Mouse (Mus musculus) neural tube, embryonic 11.5 days (tissue): Measurements from ENCODE around the gene Galns. TPM values are rescaled to one million over a fixed set of nuclear protein-coding genes. Genes with fewer than 3 reads are reported as not detected.

ENCODE experiments used
- ATAC-seq: fragments of 200-750 bp; cut with Nextera tagmentation; 2 replicates; pipeline ENCODE4 v1.8.0; 2017; ENCODE audit warnings: moderate number of reproducible peaks, mild to moderate bottlenecking, moderate TSS enrichment, moderate library complexity; ENCODE audit not compliant: insufficient read depth, low FRiP score, low TSS enrichment
- DNase-seq: peaks from one replicate; pipeline ENCODE4 v3.0.0-alpha.2; 2015; ENCODE audit warnings: low spot score
- H3K27ac ChIP-seq: fragments of 300-500 bp; sonication (generic); 2 replicates; pipeline ENCODE4 v1.5.1; 2014; ENCODE audit warnings: low read depth, mild to moderate bottlenecking, low read length
- H3K27me3 ChIP-seq: fragments of 300-500 bp; sonication (generic); 2 replicates; pipeline ENCODE4 v1.6.1; 2014; ENCODE audit warnings: mild to moderate bottlenecking, low read length, mixed read lengths; ENCODE audit not compliant: control insufficient read depth, insufficient read depth
- H3K36me3 ChIP-seq: fragments of 300-500 bp; sonication (generic); 2 replicates; pipeline ENCODE4 v1.6.1; 2014; ENCODE audit warnings: mild to moderate bottlenecking, low read length, moderate library complexity, mixed read lengths; ENCODE audit not compliant: control insufficient read depth, insufficient read depth
- H3K4me1 ChIP-seq: fragments of 300-500 bp; sonication (generic); 2 replicates; pipeline ENCODE4 v1.6.1; 2014; ENCODE audit warnings: low read length, mixed read lengths; ENCODE audit not compliant: control insufficient read depth, insufficient read depth
- H3K4me2 ChIP-seq: fragments of 300-500 bp; sonication (generic); 2 replicates; pipeline ENCODE4 v1.6.1; 2014; ENCODE audit warnings: low read depth, mild to moderate bottlenecking, moderate library complexity
- H3K4me3 ChIP-seq: fragments of 300-500 bp; sonication (generic); 2 replicates; pipeline ENCODE4 v1.5.1; 2014; ENCODE audit warnings: low read depth, low read length
- H3K9ac ChIP-seq: fragments of 300-500 bp; sonication (generic); 2 replicates; pipeline ENCODE4 v1.6.1; 2014; ENCODE audit warnings: mild to moderate bottlenecking, low read length
- H3K9me3 ChIP-seq: fragments of 300-500 bp; sonication (generic); 2 replicates; pipeline ENCODE4 v1.6.1; 2016; ENCODE audit warnings: low read length; ENCODE audit not compliant: control insufficient read depth
- WGBS: fragments of 180-500 bp; shearing (Covaris S2); extraction: QIAGEN DNeasy Blood & Tissue Kit; methylation state at CpG from one replicate; pipeline ENCODE4 v1.1.7; 2014; 5-methylcytosine and 5-hydroxymethylcytosine counted together
- polyA plus RNA-seq: library from polyadenylated mRNA; unstranded; fragments of >200 nt; fragmentation: Nextera tagmentation; extraction: Ambion mirVana; gene quantifications from 2 replicates; pipeline ENCODE4 v1.2.1, GENCODE M21; 2014

Galns gene
- polyA plus RNA-seq, 1 experiment from 2014 or later = 6.6 TPM

DNA sequence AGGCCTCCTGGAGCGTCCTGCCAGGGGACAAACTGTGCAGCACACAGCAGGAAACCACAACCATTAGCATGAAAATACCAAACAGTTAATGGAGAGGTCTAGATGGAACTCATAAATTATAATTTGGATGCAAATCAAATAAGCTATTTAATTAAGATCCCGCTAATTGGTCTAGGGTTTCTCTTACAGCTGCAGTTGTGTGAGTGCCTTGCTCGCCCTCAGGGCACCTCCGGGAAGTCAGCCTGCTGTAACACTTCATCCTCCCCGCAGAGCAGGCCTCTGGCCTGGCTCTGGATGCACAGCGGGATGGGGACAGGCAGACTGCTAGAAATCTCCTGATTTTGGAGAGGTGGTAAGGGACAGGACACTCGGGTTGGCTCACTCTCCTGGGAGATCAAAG, 25.1 kb downstream of the Galns start:
- no peaks in the 10 kb centered on the region for H3K9me3 ChIP-seq
- no peaks in the 10 kb centered on the region for H3K36me3 ChIP-seq
- H3K4me2 ChIP-seq = no peak overlapping the region
- no peaks in the 10 kb centered on the region for H3K27me3 ChIP-seq
- H3K4me3 ChIP-seq = no peak overlapping the region
- DNase-seq = no peak
- no peaks in the 10 kb centered on the region for H3K4me1 ChIP-seq
- WGBS = 62% methylated on average over 7 of the region's 7 CpGs
- no peak for ATAC-seq
- H3K9ac ChIP-seq = no peak overlapping the region
- no peak overlapping the region for H3K27ac ChIP-seq

DNA sequence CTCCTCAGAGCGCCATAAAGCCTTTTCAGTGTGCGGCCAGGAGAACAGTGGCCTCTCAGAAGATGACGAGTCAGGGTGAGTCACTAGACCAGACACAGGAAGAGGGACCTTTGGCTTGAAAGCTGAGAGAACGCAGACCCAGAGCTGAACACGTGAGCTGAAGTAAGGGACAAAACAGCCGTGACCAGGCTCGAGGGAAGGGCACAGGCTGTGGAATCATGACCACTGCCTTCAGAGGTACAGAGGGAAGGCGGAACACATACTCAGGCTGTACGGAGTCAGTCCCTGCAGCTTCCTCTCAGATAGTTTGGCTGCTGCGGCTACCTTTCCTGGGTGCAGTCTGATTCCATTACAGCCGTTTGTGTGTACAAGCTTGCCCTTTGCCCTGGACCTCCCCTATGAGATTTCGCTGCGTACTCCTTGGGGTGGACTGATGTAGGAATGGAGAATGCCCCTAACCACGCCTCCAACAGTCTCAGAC, 25.8 kb downstream of the Galns start:
- 72% methylated on average over 14 of the region's 14 CpGs for WGBS
- Histone ChIP-seq H3K4me3 (no peak overlapping the region), H3K27me3 (no peaks in the 10 kb centered on the region), H3K4me1 (no peaks in the 10 kb centered on the region), H3K27ac (no peak overlapping the region), H3K36me3 (no peaks in the 10 kb centered on the region), H3K9me3 (no peaks in the 10 kb centered on the region), H3K9ac (no peak overlapping the region), H3K4me2 (no peak overlapping the region)
- DNase-seq = no peak
- no peak for ATAC-seq

DNA sequence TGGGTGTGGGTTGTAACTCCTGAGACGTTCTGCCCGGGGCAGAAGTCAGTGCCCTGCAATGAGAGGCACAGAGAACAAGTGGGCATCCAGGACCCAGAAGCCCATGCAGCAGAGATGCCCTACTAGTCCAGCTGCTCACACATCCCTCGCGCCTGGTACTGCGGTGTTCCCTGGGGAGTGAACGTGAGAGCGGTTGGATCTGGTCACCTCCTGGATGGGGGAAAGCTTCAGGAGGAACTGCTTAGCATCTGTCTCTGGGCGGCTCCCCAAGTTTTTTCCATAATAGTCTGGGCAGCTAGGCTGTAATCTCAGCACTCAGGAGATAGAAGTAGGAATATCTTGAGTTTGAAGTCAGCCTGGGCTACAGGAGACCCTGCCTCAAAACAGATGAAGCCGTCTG, 26.3 kb downstream of the Galns start:
- Histone ChIP-seq H3K27ac (no peak overlapping the region), H3K9ac (no peak overlapping the region), H3K27me3 (no peaks in the 10 kb centered on the region), H3K4me3 (no peak overlapping the region), H3K36me3 (no peaks in the 10 kb centered on the region), H3K9me3 (no peaks in the 10 kb centered on the region), H3K4me2 (no peak overlapping the region), H3K4me1 (no peaks in the 10 kb centered on the region)
- ATAC-seq = no peak
- WGBS = 80% methylated on average over 9 of the region's 9 CpGs
- DNase-seq = no peak

DNA sequence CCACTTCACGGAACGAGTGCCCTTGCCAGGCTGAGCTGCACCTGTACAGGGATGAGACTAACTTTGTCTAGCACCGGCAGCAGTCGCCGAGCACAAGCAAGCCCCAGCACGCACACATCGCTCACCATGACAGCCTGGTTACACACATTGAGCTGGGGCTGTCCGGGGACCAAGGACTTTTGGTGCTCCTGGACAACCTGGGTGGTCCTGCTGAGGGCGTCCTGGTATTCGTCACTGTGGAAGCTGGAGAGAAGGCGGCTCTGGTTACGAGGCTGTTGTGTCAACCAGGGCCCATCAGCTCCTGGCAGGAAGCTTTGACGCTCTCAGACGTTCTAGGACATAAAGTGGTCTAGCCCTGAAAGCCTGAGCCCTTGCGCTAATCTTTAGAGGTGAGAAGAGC, 30.3 kb downstream of the Galns start:
- WGBS = 57% methylated on average over 13 of the region's 15 CpGs
- Histone ChIP-seq H3K4me2 (no peak overlapping the region), H3K9ac (no peak overlapping the region), H3K27ac (no peak overlapping the region), H3K4me3 (no peak overlapping the region), H3K9me3 (no peaks in the 10 kb centered on the region), H3K27me3 (no peaks in the 10 kb centered on the region), H3K4me1 (peaks cover 11% of the 10 kb centered on the region), H3K36me3 (no peaks in the 10 kb centered on the region)
- ATAC-seq (no peak), DNase-seq (no peak)

DNA sequence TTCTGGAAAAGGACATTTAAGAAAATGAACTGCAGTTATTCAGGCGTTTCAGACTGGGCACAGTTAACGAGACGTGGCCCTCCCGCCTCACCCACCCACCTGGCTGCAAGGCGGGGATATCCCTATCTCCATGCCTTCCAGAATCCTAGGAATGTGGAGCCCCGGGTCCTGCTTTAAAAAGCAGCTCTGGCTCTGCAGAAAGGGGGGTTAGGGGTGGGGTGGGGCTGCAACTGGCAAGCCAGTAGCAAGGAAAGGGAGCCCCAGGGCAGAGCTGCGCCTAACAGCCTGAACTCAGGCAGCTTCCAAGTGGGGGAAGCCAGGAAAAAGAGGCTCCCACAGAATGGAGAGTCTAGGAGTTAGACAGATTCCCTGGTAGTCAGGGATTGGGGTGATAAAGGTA, 32.1 kb downstream of the Galns start:
- no peaks in the 10 kb centered on the region for H3K9me3 ChIP-seq
- no peak for DNase-seq
- H3K9ac ChIP-seq = no peak overlapping the region
- H3K4me1 ChIP-seq = peaks cover 20% of the 10 kb centered on the region
- no peak overlapping the region for H3K27ac ChIP-seq
- no peaks in the 10 kb centered on the region for H3K36me3 ChIP-seq
- no peak overlapping the region for H3K4me2 ChIP-seq
- H3K4me3 ChIP-seq = no peak overlapping the region
- no peaks in the 10 kb centered on the region for H3K27me3 ChIP-seq
- ATAC-seq = no peak
- WGBS = 25% methylated on average over 7 of the region's 7 CpGs

DNA sequence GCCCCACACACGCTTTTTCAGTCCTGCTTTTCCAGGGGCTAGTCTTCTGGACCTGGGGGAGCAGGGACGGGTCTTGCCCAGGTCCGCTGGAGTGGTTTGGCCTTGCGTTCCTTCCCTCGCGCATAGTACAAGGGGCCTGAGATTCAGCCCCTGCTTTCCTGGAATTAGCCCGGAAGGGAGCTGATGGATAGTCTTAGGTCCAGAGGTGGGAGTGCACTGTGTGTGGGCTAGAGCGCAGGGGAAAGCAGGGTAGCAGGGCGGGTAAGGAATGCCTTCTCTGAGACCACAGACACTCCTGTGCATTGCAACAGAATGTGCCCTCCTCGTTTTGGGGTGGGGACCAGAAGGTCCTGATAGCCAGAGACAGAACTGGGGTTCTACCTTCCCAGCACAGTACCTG, 34.1 kb downstream of the Galns start:
- peak overlapping the region; percentile 64; the same call in 1 of the 2 replicates for H3K4me3 ChIP-seq
- ATAC-seq (peak; percentile 10; the same call in 1 of the 2 replicates), DNase-seq (no peak)
- H3K4me1 ChIP-seq = peaks cover 20% of the 10 kb centered on the region
- peak overlapping the region; percentile 92 for H3K4me2 ChIP-seq
- 41% methylated on average over 10 of the region's 10 CpGs for WGBS
- H3K9ac ChIP-seq = peak overlapping the region; percentile 14; the same call in 1 of the 2 replicates
- H3K36me3 ChIP-seq = peaks cover 5% of the 10 kb centered on the region
- H3K9me3 ChIP-seq = no peaks in the 10 kb centered on the region
- no peak overlapping the region for H3K27ac ChIP-seq
- H3K27me3 ChIP-seq = no peaks in the 10 kb centered on the region

DNA sequence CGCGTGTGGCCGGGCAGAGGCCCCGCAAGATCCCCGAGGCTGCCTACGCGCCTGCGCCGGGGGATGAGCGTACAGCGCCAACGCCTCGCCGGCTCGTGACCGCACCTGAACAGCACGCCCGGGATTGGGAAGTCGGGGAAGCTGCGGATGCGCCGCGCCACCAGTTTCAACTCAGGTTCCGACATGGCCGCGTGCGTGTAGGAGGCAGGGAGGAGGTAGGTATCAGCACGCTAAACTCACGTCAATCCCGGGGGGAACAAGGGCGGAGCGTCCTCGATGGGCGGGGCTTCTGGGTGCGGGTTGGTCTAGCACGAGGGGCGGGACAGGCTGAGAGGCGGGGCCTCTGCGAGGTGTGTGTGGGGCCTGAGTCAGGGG, 34.6 kb downstream of the Galns start, which contains the start of gene Aprt:
Aprt (minus strand) TSS at position 262 of the 375 bp plus-strand sequence.
- Histone ChIP-seq H3K27me3 (no peaks in the 10 kb centered on the region), H3K9ac (peak within 1 kb of the TSS; percentile 87), H3K4me2 (peak within 1 kb of the TSS; percentile 92), H3K27ac (peak within 1 kb of the TSS; percentile 54; the same call in 1 of the 2 replicates), H3K36me3 (peaks cover 9% of the 10 kb centered on the region), H3K4me1 (peaks cover 20% of the 10 kb centered on the region), H3K9me3 (no peaks in the 10 kb centered on the region), H3K4me3 (peak within 1 kb of the TSS; percentile 64)
- under 1% methylated on average over 39 of the region's 39 CpGs for WGBS
- ATAC-seq (peak; percentile 81), DNase-seq (peak; percentile 92)

DNA sequence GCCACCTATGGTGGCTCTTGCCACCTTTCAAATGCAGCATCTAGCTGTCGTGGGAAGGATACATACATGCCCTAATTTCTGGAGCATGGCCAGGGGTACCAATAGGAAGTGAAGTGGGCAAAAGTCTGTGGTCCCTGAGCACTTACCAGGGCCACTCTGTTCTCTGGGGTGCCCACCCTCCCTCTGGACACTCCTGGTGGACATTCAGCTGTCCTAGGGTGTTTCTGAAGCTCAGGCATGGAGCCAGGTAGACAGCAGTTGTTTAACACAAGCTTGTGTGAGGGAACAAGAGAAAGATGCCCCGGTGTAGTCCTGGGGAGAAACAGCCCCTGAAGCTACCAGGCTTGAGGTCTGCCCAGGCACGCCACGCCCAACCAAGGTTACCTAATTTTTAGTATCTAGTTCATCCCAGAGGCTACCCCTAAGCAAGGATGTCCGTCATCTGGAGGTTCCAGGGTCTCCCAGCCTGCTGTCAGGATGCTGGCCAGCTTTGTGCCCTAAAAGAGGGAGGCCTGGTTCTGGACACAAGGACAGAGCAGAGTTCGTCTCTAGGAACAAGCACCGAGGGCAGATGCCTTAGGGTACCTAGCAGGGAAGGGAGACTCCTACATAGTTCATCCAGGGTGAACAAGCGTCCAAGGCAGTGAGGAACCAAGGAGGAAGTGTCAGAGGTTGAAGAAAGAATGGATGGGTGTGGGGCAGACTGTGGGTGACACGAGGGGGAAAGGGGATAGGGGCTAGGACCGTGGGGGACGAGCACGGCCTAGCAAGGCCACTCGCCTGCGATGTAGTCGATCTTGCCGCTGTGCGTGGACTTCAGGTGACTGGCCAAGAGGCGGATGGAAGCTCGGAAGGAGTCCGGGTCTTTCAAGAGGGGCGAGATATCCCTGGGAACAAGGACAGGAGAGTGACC, 35.3 kb downstream of the Galns start:
- DNase-seq (no peak), ATAC-seq (no peak)
- peak overlapping the region; percentile 92 for H3K4me2 ChIP-seq
- peaks cover 20% of the 10 kb centered on the region for H3K4me1 ChIP-seq
- peak overlapping the region; percentile 87 for H3K9ac ChIP-seq
- H3K4me3 ChIP-seq = peak overlapping the region; percentile 64
- peaks cover 16% of the 10 kb centered on the region for H3K36me3 ChIP-seq
- H3K27me3 ChIP-seq = no peaks in the 10 kb centered on the region
- WGBS = 20% methylated on average over 21 of the region's 21 CpGs
- peak overlapping the region; percentile 54; the same call in 1 of the 2 replicates for H3K27ac ChIP-seq
- no peaks in the 10 kb centered on the region for H3K9me3 ChIP-seq

DNA sequence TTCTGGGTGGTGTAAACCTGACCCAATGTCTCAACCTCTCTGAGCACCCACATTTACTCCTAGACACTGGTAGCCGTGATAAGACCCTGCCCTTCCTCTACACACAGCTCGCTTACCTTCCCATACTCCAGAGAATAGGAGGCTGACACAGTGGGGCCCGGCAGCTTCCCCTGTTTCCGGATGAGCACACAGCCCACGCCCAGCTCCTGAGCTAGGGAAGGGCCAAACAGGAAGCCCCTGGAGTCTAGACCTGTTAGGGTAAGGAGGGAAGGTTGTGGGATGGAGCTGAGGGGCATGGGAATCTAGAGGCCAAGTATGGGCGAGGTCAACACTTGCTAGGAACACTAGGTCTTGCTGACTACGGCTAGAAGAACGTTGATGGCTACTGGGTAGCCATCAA, 36.0 kb downstream of the Galns start:
- Histone ChIP-seq H3K4me3 (no peak overlapping the region), H3K4me2 (no peak overlapping the region; the same call in 1 of the 2 replicates), H3K27me3 (no peaks in the 10 kb centered on the region), H3K27ac (no peak overlapping the region), H3K36me3 (peaks cover 17% of the 10 kb centered on the region), H3K9me3 (no peaks in the 10 kb centered on the region), H3K9ac (no peak overlapping the region), H3K4me1 (peaks cover 20% of the 10 kb centered on the region)
- ATAC-seq = no peak
- WGBS = 79% methylated on average over 8 of the region's 8 CpGs
- DNase-seq = no peak
